Mouse (Mus musculus) forebrain, embryonic 13.5 days (tissue): ENCODE measurements around the gene Tmeff1. TPM values are rescaled to one million over a fixed set of nuclear protein-coding genes. Genes with fewer than 3 reads are reported as not detected.
"Not testable (repeated sequence)": the region's sequence is repeated elsewhere in the genome, so short reads cannot be mapped to it uniquely, and the experiment has no call there.

ENCODE experiments used
- ATAC-seq: fragments of 200-750 bp; cut with Nextera tagmentation; 2 replicates; pipeline ENCODE4 v1.8.0; 2017
- H3K27ac ChIP-seq: fragments of 300-500 bp; sonication (generic); 2 replicates; pipeline ENCODE4 v1.5.1; 2015; ENCODE audit warnings: inconsistent platforms, mild to moderate bottlenecking, moderate library complexity
- H3K27me3 ChIP-seq: fragments of 300-500 bp; sonication (generic); 2 replicates; pipeline ENCODE4 v1.6.1; 2015; ENCODE audit warnings: mild to moderate bottlenecking, inconsistent platforms
- H3K36me3 ChIP-seq: fragments of 300-500 bp; sonication (generic); 2 replicates; pipeline ENCODE4 v1.6.1; 2015; ENCODE audit warnings: mild to moderate bottlenecking, inconsistent platforms; ENCODE audit not compliant: poor library complexity, severe bottlenecking
- H3K4me1 ChIP-seq: fragments of 300-500 bp; sonication (generic); 2 replicates; pipeline ENCODE4 v1.6.1; 2015; ENCODE audit warnings: inconsistent platforms
- H3K4me2 ChIP-seq: fragments of 300-500 bp; sonication (generic); 2 replicates; pipeline ENCODE4 v1.6.1; 2015; ENCODE audit warnings: inconsistent platforms, mild to moderate bottlenecking, moderate library complexity
- H3K4me3 ChIP-seq: fragments of 300-500 bp; sonication (generic); 2 replicates; pipeline ENCODE4 v1.5.1; 2015; ENCODE audit warnings: mild to moderate bottlenecking, inconsistent platforms
- H3K9ac ChIP-seq: fragments of 300-500 bp; sonication (generic); 2 replicates; pipeline ENCODE4 v1.6.1; 2015; ENCODE audit warnings: mild to moderate bottlenecking, inconsistent platforms
- H3K9me3 ChIP-seq: fragments of 300-500 bp; sonication (generic); replicated peaks from 2 replicates; pipeline ENCODE4 v1.6.1; 2016; ENCODE audit warnings: inconsistent platforms
- WGBS: fragments of 180-500 bp; shearing (Covaris S2); methylation state at CpG from one replicate; pipeline ENCODE4 v1.1.7; 2015; 5-methylcytosine and 5-hydroxymethylcytosine counted together
- polyA plus RNA-seq: library from polyadenylated mRNA; unstranded; fragments of >200 nt; fragmentation: Nextera tagmentation; extraction: Ambion mirVana; gene quantifications from 2 replicates; pipeline ENCODE4 v1.2.1, GENCODE M21; 2015

The Tmeff1 gene
- polyA plus RNA-seq, 1 experiment from 2014 or later: 117 TPM

DNA sequence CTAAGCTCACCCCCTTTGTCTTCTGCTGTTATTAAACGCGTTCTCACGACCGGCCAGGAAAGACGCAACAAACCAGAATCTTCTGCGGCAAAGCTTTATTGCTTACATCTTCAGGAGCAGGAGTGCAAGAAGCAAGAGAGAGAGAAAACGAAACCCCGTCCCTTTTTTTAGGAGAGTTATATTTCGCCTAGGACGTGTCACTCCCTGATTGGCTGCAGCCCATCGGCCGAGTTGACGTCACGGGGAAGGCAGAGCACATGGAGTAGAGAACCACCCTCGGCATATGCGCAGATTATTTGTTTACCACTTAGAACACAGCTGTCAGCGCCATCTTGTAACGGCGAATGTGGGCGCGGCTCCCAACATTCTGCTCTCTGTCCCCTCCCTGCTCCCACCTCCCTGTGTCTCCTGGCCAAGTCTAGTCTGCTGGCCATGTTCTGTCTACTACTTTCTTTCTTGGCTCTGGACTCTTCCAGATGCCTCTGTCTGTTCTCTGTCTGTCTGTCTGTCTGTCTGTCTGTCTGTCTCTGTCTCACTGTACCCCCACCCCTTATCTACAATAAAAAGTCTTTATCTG lies 98.7 kb downstream of the Tmeff1 start:
- not testable (repeated sequence) for H3K9ac ChIP-seq, H3K27me3 ChIP-seq, H3K4me3 ChIP-seq, H3K9me3 ChIP-seq, H3K27ac ChIP-seq, H3K4me2 ChIP-seq, ATAC-seq, H3K4me1 ChIP-seq, H3K36me3 ChIP-seq
- WGBS: 88% methylated on average over 17 of the region's 21 CpGs

DNA sequence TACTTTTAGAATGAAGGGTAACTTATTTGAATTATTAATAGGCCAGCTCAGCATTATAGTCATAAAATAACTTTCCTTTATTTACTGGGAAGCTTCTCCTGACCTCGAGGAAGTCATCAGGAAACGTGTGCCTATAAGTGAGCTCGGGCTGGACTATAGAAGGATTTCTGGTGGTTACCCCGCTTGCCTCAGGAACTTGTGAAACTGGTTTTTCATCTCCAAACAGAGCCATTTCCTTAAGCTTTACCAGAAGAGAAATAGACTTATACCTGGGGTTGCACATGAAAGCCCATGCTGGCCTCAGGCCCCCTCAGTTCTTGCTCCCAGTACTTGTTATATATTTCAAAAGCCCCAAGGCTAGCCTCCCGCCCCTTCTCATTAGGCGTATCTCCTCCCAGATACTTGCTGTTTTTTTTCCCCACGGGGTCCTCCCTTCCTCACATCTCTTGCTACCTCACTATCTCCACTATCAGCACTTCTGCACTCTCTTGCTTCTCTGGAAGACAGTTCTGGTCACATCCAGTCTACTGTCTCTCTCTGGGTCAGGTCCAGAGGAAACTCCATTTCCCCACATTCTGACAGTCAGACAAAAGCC lies 99.7 kb downstream of the Tmeff1 start:
- Histone ChIP-seq H3K4me2 (no peak overlapping the region), H3K4me3 (no peak overlapping the region), H3K36me3 (no peaks in the 10 kb centered on the region), H3K27me3 (no peaks in the 10 kb centered on the region), H3K4me1 (0 out of 2 replicates have a peak, but pooled peaks cover 3% of the 10 kb centered on the region), H3K9ac (no peak overlapping the region), H3K27ac (no peak overlapping the region), H3K9me3 (no peaks in the 10 kb centered on the region)
- 93% methylated on average over 7 of the region's 7 CpGs for WGBS
- ATAC-seq: no peak

DNA sequence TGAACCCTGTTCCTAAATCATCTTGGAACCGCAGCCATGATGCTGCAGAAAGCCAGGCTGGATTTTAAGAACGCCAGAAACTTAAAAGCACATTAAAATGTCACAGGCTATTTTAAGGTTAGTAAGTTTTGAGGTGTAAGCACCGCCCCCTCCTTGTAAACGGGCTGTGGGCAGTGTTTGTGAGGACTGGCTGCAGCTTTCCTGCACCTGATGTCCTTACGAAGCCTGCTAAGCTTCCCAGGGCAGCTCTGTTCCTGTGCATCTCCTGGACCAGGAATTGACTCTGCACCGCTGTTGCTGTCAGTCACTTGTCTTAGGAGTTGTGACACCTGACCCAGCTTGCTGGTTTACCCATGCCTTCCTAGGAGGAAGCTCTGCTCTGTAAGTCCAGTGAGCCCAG lies 103.2 kb downstream of the Tmeff1 start:
- H3K4me1 ChIP-seq: peaks cover 11% of the 10 kb centered on the region
- 83% methylated on average over 6 of the region's 6 CpGs for WGBS

DNA sequence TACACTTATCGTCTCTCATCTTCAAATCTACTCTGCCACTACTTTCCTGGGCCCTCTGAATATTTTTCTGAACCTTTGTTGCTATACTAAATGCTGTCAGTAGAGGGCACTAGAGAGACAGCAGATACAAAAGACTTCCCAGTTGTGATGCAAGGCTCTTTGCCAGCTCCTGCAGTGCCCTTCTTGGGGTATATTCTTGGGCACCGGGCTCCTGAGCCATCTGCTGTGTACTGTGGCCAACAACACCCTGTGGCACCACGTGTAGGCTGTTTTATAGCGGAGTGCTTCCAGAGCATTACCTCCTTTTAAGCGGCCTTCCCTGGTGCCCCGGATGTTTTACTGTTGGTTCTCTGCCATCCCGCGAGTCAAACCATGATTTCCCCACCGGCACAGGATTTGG lies 105.7 kb downstream of the Tmeff1 start:
- Histone ChIP-seq H3K4me1 (peaks cover 11% of the 10 kb centered on the region), H3K9me3 (no peaks in the 10 kb centered on the region), H3K27me3 (no peaks in the 10 kb centered on the region), H3K36me3 (no peaks in the 10 kb centered on the region), H3K27ac (no peak overlapping the region), H3K9ac (no peak overlapping the region), H3K4me2 (no peak overlapping the region), H3K4me3 (no peak overlapping the region)
- WGBS: 70% methylated on average over 9 of the region's 9 CpGs
- ATAC-seq: peak; percentile 58

More for the DNA sequence above, 103.2 kb downstream of the Tmeff1 start:
- H3K4me3 ChIP-seq: no peak overlapping the region
- H3K9me3 ChIP-seq: no peaks in the 10 kb centered on the region
- no peaks in the 10 kb centered on the region for H3K27me3 ChIP-seq
- H3K4me2 ChIP-seq: no peak overlapping the region
- no peak for ATAC-seq
- H3K27ac ChIP-seq: no peak overlapping the region
- H3K9ac ChIP-seq: no peak overlapping the region
- H3K36me3 ChIP-seq: no peaks in the 10 kb centered on the region

DNA sequence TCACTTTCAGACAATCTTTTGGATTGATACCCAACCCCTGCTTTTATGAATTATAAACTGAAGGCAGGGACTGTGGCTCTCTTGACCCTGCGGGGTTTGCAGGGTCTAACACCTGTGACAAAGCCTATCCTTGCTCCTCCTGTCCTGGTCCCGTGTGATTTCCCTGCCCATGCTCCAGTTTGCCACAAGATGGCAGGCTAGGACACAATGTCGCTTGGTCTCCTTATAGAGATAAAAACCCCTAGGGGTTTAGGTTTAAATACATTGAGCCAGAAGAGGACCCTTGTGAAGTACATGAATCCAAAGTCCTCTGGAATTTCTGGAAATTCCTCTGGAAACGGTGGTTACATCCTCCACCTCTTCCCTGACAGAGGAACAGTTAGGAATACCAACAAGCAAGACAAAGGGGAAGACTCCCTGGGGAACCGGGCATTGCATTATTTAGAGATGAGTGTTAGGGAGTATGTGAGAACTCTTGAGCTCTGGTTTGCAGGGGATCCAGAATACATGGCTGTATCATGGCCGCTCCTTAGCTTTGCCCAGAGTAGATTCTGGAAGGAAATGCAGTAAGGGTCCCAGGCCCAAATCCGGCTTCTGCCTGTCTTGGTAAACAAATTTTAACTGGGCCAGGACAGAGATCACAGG lies 106.9 kb downstream of the Tmeff1 start:
- Histone ChIP-seq H3K4me2 (no peak overlapping the region), H3K4me1 (peaks cover 11% of the 10 kb centered on the region), H3K9me3 (no peaks in the 10 kb centered on the region), H3K27ac (peak overlapping the region; percentile 64), H3K9ac (no peak overlapping the region), H3K4me3 (no peak overlapping the region), H3K27me3 (no peaks in the 10 kb centered on the region), H3K36me3 (no peaks in the 10 kb centered on the region)
- peak; percentile 75 for ATAC-seq
- WGBS: 38% methylated on average over 7 of the region's 7 CpGs

DNA sequence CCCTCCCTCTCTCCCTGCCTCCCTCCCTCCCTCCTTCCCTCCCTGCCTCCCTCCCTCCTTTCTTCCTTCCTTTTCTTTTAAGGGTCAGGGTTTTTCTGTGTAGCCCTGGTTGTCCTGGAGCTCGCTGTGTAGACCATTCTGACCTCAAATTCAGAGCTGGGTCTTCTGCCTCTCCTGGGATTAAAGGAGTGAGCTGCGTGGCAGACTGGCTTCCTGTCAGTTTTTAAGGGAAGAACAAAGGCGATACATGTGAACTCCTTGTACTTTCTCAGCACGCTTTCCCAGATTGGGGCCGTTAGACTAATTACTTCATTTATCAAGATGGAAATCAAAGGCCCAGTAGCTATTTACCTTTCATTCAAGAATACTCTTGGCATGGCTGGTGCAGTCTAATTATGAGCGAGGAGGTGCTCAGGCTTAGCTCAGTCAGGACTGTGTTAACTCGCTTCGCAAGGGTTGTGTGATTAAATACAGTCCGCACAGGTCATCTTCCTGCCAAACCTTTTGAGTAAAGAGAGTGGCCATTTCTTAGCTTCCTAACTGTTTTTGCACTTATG lies 107.8 kb downstream of the Tmeff1 start:
- Histone ChIP-seq H3K9me3 (no peaks in the 10 kb centered on the region), H3K4me3 (no peak overlapping the region), H3K27me3 (no peaks in the 10 kb centered on the region), H3K9ac (no peak overlapping the region), H3K4me1 (peaks cover 11% of the 10 kb centered on the region), H3K4me2 (no peak overlapping the region), H3K27ac (peak overlapping the region; percentile 64), H3K36me3 (no peaks in the 10 kb centered on the region)
- ATAC-seq: peak; percentile 73
- 12% methylated on average over 9 of the region's 9 CpGs for WGBS

DNA sequence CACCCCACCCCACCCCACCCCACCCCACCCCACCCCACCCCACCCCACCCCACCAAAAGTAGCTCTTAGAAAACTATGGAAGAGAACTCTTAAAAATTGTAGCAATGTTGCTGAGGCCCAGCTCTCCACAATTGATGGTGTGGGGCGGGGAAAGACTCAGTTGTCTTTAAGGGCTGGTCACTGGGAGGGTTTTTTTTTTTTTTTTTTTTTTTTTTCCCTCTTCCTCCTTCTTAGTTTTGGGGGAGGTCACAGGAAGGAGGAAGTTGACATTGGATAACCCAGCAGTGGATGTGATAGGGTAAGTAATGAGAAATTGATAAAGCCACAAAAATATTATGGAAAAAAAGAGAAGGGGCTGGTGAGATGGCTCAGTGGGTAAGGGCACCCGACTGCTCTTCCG lies 111.7 kb downstream of the Tmeff1 start:
- no peak for ATAC-seq
- 95% methylated on average over 3 of the region's 3 CpGs for WGBS
- Histone ChIP-seq H3K27me3 (no peaks in the 10 kb centered on the region), H3K9ac (no peak overlapping the region), H3K27ac (no peak overlapping the region), H3K9me3 (no peaks in the 10 kb centered on the region), H3K4me3 (no peak overlapping the region), H3K4me1 (peaks cover 6% of the 10 kb centered on the region), H3K36me3 (no peaks in the 10 kb centered on the region), H3K4me2 (no peak overlapping the region)

DNA sequence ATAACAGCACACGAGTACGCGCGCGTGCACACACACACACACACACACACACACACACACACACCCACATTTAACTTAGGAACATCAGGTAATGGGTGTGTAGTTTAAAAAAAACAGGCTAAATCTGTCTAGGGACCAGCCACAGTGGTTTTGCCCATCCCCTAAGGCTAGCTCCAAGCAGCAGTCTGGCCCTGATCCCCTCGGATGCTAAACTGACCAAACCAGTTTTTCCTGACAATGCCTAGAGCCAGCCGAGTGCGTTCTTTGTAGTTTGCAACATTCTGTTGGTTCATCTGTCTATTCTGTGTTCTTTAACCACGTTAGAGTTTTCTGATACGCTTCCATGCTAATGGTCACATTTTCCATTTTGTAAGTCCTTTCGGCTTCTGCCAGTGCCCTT lies 112.3 kb downstream of the Tmeff1 start:
- Histone ChIP-seq H3K36me3 (no peaks in the 10 kb centered on the region), H3K4me3 (no peak overlapping the region), H3K9me3 (no peaks in the 10 kb centered on the region), H3K9ac (no peak overlapping the region), H3K27me3 (no peaks in the 10 kb centered on the region), H3K4me2 (no peak overlapping the region), H3K4me1 (peaks cover 2% of the 10 kb centered on the region), H3K27ac (no peak overlapping the region)
- no peak for ATAC-seq
- 60% methylated on average over 11 of the region's 11 CpGs for WGBS

Other genes with a start within 250 kb of the Tmeff1 start
- gene Tex10, start 111.7 kb upstream of the Tmeff1 start, polyA plus RNA-seq: 47.1 and 47.6 TPM in 2 replicates
- gene Msantd3, start 45.2 kb upstream of the Tmeff1 start, polyA plus RNA-seq: 50.2 and 52.2 TPM in 2 replicates
- gene Cavin4, start 78.3 kb downstream of the Tmeff1 start, polyA plus RNA-seq: 1.5 and 1.8 TPM in 2 replicates